Mouse (Mus musculus) right cerebral cortex, adult 18-20 months (tissue): ENCODE results near the gene B3gnt9.

Experiments used
- DNase-seq: peaks from one replicate; pipeline ENCODE4 v3.0.0; 2022; ENCODE audit warnings: mixed read lengths

B3gnt9 gene

DNA sequence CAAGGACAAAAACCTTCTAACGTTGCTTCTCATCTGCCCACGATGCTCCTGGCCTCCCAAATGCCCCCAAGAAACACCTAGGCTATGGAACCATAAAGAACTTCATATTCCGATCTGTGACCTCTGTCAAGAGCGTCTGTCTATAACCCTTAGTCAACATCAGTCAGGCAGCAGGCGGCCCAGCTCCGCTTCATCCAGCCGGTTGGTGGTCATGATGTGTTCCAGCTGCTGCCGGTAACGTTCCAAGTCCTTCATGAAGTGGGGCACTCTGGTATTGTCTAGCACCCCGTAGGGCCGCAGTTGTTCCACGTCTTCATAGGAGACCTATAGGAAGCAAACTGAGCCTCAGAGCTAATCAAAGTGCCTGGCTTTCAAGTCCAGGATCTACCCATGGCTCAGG lies 26.9 kb upstream of the B3gnt9 start:
- no peak for DNase-seq

GRCm38 (mm10) chr8:105280567-105280966 lies 25.6 kb upstream of the B3gnt9 start:
- DNase-seq = no peak

- peak; percentile 91 for DNase-seq
Observed at GRCm38 (mm10) chr8:105278911-105279334, 24.0 kb upstream of the B3gnt9 start.

GRCm38 (mm10) chr8:105276292-105277120 lies 21.6 kb upstream of the B3gnt9 start:
- DNase-seq = peak; percentile 65

- no peak for DNase-seq
Observed at GRCm38 (mm10) chr8:105275840-105276239, 20.9 kb upstream of the B3gnt9 start, which contains the start of gene Nol3. Gene Nol3, plus strand, starts transcription at chr8:105276140.

GRCm38 (mm10) chr8:105275387-105275786 lies 20.4 kb upstream of the B3gnt9 start:
- DNase-seq = no peak

- DNase-seq = no peak
Observed at GRCm38 (mm10) chr8:105270916-105271186, 15.9 kb upstream of the B3gnt9 start.

- no peak for DNase-seq
Observed at GRCm38 (mm10) chr8:105270101-105270915, 15.4 kb upstream of the B3gnt9 start.

DNA sequence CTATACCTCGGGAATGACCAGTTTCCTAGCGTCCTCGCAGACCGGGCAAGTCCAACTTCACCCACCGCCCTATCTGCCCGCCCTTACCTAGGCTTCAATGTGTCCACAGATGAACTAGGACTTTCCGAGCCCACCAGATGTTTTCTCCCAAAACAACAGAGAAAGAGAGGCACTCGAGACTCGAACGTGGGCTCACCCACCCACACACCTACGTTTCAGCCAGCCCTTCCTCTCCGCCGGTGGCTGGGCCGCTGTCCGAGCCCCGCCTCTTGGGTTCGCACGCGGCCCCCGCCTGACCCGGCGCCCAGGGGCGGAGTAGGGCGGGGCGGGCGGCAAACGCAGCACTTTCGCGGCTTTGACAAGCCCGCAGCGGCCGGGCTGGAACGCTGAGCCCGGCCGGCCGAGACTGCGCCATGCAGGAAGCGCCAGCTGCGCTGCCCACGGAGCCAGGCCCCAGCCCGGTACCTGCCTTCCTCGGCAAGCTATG lies 14.6 kb upstream of the B3gnt9 start, which contains the start of gene Hsf4:
Gene Hsf4 (plus strand): TSS at position 341 of the 487 bp plus-strand sequence.
- peak; percentile 73 for DNase-seq

DNA sequence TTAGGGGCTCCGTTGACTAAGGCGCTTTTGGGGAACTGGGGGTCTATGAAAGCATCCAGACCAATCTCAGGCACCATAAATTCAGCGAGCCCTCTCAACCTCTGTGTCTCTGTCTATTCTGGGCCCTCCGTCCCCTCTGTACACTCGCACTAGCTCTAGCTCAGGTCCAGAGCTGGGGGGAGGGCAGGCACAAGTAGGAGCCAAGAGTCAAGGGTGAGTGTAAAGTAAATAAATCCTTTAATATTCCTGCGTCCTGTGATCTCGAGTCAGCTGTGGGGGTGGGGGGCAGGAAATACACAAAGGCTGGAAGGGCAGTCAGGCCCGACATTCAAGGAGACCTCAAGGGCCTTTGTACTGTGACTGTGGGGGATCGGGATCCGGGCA lies 14.1 kb upstream of the B3gnt9 start:
- no peak for DNase-seq

GRCm38 (mm10) chr8:105268342-105269074 lies 13.6 kb upstream of the B3gnt9 start:
- peak; percentile 92 for DNase-seq

DNA sequence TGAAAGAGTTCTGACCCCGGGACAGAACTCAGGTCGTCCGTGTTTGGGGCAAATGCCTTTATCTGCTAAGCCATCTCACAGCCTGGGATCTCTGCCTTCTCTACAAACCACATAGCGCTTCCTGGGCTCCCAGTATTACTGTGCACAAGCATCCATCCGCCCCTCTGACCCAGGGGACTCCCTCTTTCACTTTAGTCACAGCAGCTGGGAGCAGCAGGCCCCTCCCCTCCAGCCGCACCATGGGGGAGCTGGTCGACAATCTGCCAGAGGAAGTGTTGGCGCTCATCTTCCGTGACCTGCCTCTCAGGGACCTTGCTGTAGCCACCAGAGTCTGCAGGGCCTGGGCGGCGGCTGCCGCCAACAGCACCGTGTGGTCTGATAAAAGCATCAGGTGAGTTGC lies 11.8 kb upstream of the B3gnt9 start:
- DNase-seq = no peak

DNA sequence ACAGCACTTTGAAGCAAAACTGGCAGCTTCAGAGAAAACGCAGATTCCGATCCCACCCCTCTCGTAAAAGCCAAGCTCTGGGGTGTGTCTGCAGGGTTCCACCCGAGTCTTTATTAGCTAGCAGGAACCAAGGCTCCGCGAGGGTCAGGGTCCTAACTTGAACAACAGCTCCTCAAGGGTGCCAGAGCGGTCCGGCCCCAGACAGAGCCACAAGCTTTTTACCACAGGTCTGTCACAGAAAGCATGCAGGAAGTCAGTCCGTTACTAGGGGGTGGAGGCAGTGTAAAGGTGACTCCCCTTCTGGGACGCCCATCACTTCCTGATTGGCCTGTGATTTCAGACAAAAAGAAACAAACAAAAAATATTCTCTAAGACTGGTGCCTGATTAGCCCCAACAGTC lies 10.2 kb upstream of the B3gnt9 start:
- no peak for DNase-seq

DNA sequence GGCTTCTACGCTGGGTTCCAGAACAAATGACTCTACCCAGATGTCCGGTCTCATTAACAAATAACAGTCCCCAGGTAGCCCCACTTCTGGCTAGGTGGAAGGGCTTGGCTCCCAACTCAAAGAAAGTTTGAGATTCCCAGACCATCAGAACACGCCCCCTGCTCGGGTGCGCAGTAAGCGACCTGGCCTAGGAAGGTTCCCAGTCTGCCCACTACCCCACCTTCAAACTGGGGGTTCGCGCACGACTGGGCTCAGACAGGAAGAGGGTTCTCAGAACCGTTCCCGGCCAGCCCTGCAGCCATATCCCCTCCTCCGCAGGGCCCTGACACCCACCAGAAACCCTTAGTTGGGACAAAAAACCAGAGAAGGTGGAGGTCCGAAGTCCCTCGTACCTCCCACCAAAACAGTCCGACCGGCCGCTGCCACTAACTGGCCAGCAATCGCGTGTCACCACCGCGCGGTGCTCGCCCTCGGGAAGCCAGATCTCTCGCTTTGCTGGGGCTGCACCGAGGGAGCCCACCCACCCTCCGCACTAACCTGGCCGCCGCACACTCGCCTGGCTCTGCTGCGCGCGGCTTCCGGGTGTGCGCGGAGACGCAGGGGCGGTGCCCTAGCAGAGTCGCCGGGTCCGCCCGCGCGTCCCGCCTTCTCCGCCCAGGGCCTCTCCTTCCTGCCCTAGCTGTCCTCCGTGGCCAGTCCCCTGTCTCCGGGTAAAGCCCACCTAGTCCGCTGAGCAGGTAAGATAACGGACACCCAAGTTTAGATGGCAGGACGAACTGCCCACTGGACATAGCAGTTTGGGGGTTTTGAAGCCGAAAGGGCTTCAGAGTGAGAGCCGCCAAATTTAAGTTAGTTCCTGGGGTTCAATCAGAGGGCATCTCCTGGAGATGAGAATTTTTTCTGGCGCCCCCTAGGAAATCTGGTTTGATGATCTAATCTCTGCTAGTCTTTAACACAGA lies 9.3 kb upstream of the B3gnt9 start, which contains the start of the genes Tradd and Fbxl8:
Gene Tradd (minus strand): TSS at position 586 of the 959 bp plus-strand sequence.
Gene Fbxl8 (plus strand): TSS at position 625 of the 959 bp plus-strand sequence.
- no peak for DNase-seq

DNA sequence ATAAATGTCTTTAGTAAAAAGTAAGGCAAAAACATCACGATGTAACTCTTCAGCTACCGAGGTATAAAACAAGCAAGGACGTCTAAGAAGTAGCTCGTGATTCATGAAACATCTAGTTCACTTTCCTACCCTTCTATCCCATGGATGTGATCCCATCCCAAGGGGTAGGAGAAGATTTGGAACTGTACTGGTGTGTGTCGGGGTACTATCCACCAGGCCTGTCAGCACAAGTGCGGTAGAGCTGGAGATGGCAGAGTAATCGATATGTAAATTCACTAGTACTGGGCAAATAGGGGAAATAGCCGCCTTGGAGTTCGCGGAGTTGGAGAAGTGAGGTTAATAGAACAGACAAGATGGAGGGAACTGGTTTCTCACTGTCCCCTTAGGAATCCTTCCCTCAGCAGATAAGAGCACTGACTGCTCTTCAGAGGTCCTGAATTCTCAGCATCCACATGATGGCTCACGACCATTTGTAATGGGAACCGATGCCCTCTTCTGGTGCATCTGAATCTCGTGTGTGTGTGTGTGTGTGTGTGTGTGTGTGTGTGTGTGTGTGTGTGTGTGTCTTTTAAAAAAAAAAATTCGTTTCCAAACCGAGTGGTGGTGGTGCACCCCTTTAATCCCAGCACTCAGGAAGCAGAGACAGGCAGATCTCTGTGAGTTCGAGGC lies 8.4 kb upstream of the B3gnt9 start:
- DNase-seq = no peak

DNA sequence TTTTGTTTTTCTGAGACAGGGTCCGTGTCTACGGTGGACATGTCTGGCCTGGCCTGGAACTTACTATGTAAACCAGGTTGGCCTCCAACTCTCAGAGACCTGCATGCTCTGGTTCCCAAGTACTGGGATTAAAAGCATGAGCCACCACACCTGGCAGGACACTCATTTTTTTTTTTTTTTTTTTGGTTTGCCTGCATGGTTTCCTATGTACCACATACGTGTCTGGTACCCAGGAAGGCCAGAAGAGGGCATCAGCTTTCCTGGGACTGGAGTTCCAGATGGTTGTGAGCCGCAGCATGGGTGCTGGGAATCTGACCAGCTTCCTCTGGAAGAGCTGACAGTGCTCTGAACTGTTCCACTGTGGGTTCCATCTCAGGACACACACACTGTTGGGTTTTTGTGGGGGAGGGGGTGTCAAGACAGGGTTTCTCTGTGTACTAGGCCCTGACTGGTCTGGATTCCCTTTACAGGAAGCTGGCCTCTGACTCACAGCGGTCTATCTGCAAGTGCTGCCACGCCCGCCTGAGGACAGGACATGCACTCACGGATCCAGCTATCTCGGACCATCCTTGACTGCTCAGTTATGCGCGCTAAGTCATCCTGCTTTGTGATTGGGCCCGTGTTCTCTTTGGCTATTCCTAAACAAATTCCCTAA lies 6.5 kb upstream of the B3gnt9 start:
- no peak for DNase-seq

- no peak for DNase-seq
Observed at GRCm38 (mm10) chr8:105260371-105261099, 5.6 kb upstream of the B3gnt9 start.

GRCm38 (mm10) chr8:105259721-105260320 lies 4.9 kb upstream of the B3gnt9 start:
- peak; percentile 59 for DNase-seq
